Mouse (Mus musculus) induced T-regulatory cell, adult 2 months (primary cell): ENCODE results near the gene Pard3.
A peak's percentile ranks its signal among the peaks of the same experiment; 100 is the strongest.

ENCODE experiments used
- DNase-seq: peaks from one replicate; pipeline ENCODE4 v3.0.0-alpha.2; 2012; ENCODE audit warnings: low read depth

The Pard3 gene

DNA sequence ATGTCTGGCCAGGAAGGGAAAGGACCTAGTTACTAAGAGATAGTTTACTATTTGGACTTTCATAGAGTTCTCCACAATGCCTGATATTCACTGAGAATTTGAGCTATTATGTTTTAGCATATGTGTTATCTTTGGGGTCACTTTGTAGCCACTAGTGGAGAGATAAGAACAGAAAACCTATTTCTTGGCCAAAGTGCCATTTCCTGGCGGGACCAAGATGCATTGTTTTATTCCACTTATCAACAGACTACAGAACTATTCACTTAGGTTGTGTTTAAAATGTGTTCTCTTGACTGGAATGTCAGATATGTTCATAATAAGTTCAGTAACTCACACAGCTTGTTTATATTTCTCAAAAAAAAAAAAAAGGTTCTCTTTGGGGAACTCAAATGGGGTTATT lies 441.6 kb downstream of the Pard3 start:
- no peak for DNase-seq

DNA sequence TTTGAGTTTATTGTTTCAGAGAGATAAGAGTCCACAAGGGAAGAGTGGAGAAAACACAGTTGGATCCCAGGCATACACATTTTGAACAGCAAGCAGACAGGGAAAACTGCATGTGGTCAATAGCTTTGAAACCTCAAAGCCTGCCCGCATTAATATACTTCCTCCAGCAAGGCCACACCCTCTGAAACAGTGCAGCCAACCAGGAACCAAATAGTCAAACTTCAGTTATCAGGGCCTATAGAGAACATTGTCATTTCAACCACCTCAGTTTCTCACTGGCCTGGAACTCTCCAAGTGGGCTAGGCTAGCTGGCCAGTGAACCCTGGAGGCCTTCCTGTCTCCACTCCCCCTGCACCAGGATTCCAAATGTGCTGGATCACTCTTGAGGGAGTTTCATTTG lies 442.6 kb downstream of the Pard3 start:
- no peak for DNase-seq

DNA sequence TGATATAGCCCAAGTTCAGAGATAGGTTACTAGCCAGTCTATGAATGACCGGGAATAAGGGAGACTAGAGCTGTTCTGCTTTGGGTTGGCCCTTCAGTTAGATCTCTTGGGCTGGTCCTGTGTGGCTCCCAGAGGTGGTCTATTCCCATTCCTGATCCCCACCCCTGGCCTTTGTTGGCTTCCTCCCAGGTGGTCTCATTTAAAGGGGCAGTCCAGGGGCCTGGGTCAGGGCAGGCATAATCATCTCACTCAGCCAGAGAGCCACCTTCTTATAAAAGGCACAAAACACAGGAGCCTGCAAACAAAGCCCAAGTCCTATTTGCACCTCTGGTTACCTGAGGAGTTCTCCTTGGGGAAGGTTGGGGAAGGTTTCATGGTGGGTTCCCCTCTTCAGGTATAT lies 447.6 kb downstream of the Pard3 start:
- no peak for DNase-seq

DNA sequence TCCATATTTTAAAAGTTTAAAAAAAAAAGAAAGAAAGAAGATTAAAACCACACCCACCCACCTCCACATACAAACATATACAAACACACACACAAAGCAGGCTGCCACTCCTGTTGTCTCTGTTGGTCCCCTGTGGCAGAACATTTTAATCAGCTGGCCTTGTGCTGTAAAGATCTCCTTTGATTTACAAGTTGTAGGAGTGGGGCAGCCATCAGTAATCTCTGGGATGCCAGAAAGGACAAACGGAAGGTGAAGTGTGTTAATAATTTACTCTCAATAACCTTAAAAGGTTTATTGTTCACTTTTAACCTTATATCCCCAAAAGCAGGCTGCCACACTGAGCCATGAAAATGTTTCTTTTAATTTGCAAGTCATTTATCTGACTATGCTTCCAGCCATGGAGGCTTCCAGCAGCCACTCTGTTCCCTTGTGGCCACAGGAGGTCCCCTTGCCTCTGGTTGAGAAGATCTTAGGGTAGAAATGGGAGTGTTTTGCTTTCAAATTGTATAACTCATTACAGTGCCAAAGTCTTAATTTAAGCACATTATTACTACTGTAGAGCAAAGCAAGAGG lies 448.4 kb downstream of the Pard3 start:
- DNase-seq, result no peak

DNA sequence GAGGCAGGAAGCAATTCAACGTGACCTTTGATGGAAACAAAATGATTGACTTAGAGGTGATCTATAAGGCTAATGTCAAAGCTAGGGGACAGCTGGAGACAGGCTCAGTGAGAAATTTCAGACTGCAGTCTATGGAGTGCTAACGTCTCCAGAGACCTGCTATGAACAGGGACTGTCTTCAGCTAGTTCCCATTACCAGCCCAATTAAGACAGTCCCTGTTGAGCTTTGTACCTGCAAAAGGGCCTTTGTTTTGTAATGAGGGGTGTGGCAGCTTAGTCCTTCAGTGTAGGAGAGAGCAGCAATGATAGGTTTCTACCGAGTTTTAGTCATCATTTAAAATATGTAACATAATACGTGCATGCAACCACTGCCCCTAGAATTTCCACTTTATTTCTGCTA lies 448.9 kb downstream of the Pard3 start:
- DNase-seq, result no peak

DNA sequence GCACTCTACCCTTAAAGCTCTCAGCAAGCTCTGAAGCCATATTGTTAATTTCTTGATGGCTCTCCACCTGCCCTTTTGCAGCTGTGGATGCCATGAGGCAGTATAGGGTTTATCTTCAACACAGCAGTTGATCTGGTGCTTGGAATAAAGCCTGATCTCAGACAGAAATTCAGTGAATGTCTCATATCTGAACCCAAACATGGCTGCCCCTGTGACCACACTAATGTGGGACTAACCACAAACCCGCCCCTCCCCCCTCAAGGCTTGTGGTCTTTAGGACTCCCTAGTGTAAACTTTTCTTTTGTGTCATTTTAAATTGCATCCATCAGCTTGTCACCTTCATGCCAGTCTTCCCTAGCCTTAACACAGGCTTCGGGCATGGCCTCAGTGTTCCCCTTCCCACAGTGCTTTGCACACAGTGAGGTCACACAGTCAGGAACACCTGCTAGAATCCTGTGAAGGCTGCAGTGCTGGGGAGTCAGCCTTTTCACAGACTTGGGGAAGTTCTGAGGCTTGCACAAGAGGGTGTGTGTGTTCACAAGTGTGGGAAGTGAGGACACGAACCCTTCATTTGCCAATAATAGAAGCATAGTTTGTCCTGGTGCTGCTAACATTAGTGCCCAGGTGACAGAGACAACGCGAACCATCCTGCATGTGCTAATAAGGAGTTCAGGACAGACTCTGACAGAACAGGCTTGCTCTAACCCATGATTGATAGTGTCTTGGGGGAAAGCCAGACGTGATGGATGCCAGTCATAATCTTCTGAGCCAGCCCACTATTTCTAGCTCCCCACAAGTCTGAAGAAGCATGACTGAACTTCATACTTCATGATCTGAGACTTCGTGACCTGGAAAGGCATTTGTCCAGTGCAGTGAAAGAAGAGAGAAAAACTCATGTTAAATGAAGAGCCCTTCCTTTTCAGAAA lies 451.4 kb downstream of the Pard3 start:
- no peak for DNase-seq

DNA sequence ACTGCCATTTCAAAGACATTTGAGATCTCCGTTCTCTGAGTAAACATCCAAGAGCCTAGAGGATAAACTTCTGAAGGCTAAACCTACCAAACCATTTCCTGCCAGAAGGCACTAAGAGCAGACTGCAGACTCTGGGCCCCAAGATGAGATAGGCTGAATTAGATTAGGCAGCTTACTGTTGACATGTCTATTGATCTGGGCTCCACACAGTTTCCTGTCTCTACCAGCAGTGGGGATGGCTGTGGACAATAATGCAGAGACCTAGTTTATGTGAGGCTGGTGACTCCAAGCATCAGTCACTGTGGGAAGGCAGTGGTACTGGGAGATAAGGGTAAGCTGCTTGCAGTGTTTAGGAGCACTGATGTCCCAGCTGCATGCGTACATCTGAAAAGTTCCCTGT lies 452.4 kb downstream of the Pard3 start:
- peak; percentile 14 for DNase-seq

DNA sequence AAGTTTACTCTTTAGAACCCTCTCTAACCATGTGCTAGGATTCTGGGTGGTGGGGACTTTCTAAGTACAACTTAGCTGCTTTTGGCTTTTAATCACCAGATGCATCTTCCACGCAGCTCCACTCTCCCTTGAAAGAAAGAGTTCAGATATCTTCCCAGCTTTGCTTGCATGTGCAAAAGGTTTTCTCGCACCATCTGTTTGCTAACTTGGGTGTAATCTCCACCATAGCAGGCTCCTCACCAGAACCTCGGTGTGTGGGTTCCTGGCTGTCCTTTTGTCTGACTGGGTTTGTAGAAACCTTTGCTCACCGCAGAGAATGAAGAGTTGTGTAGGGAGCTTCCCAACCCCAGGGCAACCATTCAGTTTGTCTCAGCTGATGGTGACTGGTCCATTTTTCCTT lies 462.0 kb downstream of the Pard3 start:
- DNase-seq, result no peak

DNA sequence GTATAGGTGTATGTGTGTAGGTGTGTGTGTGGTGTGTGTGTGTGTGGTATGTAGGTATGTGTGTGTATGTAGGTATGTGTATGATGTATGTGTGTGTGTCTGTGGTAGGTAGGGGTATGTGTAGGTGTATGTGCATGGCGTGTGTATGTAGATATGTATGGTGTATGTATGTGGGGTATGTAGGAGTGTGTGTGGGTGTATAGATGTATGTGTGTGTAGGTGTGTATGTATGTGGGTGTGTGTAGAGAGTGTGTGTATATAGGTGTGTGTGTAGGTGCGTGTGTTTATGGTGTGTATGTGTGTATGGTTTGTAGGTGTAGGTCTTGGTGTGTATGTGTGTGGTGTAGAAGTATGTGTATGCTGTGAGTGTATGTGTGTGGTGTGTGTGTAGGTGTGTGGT lies 464.6 kb downstream of the Pard3 start:
- no peak for DNase-seq

DNA sequence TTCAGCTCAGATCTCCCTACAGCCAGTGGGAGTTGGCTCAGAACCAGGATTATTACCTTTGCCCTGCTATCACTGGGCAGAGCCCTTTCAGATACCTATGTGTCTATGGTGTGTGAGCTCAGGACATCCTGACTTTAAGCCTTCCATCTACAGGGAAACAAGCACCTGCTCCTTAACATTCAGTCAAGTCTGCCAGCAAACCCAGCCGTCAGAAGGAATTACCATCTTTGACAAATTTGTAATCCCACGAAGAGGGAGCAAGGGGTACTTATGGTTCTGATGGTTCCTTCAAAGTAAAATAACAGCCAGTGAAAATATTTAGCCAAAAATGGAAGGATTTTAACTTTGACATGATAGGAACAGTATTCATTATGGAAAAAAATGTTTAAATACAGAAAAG lies 466.1 kb downstream of the Pard3 start:
- DNase-seq, result no peak

DNA sequence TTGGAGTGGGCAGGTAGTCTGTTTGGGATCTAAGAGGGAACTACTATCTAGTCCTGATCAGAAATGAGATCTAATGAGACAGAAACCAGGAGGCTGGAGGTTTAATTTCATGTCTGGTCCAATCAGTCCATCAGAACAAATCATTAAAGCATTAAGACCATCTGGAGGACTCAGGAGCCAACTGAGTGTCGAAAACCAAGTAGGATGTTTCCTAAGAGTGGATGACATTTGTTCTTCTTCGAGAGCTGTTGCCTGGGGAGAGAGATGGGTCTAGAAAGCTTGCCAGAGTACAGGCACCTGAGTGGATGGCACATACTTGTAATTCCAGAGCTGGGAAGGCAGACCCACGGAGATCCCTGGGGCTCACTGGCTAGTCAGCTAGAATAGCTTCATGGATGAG lies 468.2 kb downstream of the Pard3 start:
- no peak for DNase-seq

DNA sequence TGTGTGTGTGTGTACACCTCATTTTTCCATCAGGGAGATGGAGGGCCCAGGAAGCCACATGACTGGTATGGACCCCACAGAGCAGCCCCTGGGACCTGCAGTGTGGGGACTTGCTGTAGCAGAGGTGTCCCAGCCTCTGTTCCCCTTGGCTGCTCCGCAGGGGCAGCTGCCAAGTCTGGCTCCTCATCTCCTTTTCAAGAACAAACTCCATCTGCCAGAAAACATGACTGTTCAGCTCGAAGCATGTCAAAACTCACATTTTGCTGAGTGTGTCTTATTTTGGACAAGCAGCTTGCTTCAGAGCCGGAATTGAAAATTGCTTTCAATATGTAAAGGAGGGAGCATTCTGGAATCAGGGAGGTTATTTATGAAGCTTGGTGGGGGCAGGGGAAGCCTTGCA lies 471.1 kb downstream of the Pard3 start:
- no peak for DNase-seq

DNA sequence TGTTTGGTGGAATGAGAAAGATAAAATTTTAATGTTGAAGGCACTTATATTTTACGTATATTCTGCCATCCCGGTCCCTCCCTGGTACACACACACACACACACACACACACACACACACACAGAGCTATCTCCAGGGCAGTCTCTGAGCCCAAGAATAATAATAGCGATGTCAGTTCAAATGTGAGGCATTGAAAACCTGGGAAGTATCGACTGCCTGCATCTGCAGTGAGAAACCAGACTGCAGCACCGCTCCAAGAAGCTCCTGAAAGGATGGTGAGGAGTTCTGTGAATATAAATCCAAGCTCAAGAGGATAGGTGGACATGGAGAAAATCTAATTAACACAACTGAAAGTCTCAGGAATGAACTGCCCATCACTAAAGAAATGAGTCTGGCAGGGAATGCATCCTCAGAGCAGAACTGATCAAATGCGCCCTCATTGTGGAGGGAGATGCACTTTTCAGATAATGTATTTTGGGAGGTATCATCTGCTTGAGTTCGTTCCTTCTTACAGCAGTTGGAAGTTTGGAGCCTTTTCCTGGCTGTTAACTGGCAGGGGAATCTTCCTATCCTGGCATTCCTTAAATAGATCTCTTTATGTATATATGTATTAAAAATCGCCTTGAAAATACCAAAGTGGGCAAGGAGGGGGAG lies 471.6 kb downstream of the Pard3 start:
- DNase-seq, result no peak

DNA sequence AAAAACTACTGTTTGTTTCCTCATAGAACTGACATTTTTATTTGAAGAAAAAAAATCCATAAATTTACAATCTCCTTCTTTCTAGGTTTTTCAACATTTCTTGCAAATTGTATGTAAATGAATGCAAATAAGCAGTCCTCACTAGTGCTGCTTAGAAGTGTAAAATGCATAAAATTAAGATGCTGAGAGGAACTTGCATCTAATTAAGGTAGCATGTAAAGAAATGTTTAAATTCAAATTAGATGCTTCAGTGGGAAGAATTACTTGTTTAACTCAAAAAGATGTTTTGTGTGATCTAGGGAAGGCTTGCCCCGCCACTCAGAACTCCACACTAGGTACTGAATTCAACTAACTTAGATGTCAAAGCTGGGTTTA lies 472.1 kb downstream of the Pard3 start:
- no peak for DNase-seq

DNA sequence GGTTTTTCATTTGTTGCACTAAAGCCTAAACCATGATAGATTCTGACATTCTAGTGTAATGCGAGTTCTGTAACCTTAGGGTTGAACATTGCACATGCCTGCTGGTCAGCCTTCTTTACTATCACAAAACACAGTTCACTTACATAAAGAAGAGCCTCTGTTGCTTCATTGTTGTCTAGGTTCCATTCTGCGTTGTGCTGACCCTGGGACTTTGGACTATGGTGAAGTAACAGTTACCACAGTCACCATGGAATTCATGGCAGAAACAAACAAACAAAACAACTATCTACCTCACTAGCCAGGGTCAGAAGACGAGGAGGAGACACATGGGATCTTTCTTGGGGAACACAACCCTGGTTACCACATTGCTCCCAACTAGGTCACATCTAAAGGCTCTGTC lies 476.1 kb downstream of the Pard3 start:
- DNase-seq, result no peak

DNA sequence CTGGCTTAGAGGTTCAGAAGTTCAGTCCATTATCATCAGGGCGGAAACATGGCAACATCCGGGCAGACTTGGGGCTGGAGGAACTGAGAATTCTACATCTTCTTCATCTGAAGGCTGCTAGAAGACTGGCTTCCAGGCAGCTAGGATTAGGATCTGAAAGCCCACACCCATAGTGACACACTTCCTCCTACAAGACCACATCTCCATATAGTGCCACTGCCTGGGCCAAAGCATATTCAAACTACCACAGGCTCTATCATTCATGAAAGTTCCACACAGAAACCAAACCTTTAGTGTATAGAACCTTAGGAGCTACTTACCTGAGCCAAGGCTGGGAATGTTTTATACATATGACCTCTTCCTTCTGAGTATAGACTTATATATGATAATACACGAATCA lies 476.6 kb downstream of the Pard3 start:
- no peak for DNase-seq

DNA sequence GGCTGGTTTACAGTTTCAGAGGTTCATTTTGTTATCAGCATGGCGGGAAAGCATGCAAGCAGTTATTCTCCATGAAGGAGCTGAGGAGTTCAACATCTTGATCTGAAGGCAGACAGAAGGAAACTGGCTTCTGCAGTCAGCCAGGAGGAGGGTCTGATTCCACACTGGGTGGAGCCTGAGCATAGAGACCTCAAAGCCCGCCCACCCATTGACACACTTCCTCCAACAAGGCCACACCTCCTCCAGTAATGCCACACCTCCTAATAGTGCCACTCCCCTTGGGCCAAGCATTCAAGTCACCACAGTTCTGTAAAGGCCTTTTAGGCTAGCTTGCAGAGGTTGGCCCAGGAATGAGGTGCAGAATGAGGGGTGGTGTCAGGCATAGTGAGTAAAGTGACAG lies 478.5 kb downstream of the Pard3 start:
- DNase-seq, result peak; percentile 4

DNA sequence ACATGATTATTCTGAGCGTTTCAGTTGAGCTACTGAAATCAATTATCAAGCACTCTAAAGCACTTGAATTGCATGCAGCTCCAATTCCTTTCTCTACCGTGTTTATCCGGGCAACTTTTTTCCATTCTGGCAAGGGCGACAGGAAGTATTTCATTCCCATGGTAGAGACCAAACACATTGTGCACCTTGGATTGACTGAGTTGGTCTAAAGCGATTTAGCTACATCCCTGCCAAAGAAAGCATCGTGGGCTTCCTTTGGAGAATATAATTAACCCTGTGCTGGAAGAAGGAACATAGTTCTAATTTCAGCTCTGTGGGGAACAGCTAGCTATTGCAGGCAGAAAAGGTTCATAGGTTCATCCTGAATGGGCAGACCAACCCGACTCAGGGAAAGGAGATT lies 480.0 kb downstream of the Pard3 start:
- no peak for DNase-seq

DNA sequence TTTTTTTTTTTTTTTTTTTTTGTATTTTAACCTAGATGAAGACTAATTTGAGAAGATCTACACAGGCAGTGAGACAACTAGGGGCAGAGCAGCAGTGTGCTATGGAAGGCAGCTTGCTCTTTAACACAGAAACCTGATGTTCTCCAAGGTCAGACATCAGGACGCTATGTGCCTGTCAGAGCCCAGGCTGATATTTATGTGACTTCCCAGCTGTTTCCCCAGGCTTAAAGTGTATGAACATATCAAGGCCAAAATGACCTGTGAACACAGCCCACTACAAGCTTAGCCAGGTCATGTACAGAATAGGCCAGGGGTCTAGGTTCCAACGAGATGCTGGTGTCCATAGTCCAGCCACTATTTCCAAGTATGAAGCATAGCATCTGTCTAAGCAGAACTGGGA lies 482.5 kb downstream of the Pard3 start:
- no peak for DNase-seq

DNA sequence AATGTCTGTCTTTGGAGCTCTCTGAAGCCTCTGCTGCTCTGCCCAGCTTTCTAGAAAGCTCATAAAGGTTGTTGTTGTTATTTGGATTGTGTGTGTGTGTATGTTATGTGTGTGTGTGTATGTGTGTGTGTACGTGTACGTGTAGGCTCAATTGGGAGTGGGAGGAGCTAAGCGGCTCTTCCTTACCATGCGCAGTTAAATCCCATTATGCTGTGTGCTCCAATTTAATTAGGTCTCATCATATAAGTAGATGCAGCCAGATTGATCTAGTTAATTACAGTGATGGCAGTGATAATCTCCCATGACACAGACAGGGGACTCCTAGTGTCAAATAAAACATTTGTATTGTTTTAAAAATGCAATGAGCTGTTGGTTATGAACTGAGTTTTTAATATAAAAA lies 487.2 kb downstream of the Pard3 start:
- no peak for DNase-seq

DNA sequence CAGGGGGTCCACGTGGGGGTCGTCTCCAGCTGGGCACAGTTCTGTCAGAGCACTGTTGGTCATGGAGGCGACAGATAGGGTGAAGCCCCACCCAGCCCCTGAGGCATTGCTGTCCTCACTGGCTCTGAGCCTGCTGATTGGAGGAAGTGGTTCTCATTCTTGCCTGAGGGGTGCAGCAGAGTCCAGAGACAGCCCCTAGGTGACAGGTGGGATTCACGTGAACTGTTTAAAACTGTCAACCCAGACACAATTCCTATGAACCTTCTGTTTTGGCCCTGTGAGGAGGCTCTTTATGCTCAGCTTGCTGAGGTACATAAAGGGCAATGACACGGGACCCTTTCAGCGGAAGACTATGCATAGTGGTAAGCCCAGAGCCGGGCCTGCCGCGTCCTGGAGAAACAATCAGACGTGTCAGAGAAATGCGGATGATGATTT lies 488.5 kb downstream of the Pard3 start:
- no peak for DNase-seq

DNA sequence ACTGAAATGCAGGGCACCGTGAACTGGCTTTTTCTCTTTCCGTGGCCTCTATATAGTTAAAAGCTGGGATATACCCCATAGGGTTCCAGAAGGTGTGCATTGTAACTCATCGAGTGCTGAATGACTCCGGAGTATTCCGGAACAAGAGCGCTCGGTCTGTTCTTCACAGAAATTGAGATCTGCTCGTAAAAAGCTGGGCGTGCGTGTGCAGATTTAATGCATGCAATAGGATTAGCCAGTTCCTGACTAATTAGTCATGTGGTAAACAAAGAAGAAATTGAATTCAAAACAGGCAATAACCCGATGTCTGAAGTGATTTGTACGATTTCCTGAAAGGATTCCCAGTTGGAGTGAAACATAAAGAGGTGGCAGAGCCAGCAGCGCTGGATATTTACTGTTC lies 489.1 kb downstream of the Pard3 start:
- DNase-seq, result no peak

DNA sequence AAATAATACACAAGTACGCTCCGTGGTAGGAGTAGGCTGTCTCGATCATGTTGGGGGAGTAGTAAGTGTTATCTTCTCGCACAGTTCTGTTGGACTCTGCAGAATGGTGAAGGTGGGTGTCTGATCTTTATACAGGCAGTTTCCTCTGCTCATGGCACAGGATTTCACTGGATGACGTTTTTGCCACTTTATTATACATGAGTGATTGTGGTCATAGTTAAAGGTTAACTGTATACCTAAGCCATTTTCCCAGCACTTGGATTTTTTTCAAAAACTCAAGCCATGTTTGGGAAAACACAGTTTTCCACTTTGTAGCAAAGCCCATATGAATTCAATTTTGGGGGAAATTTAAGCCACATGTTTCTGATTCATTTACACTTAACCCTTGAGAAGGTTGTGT lies 489.9 kb downstream of the Pard3 start:
- DNase-seq, result no peak
